Mouse (Mus musculus): Measurements from ENCODE around the gene Vps13d. TPM values are rescaled to one million over a fixed set of nuclear protein-coding genes. Genes with fewer than 3 reads are reported as not detected.

Vps13d gene
- polyA plus RNA-seq, 1 experiment: 15.6 TPM

DNA sequence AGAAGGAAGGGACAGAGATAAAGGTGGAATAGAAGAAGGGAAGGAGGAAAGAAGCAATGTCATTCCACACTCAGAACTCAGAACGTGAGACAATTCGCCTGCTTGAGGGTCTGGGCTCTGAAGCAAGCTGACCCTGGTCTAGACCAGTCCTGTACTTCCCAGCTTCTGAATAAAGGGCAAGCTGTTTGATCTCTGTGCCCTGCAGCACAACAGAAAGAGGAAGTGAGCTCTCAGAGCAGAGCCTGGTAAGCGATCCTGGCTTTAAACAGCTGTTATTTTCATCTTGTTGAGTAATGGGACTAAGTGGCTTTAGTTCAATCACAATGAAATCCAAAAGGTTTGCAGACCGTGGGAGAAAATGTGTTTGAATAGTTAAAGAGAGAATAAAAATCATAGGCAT, 83.2 kb downstream of the Vps13d start:
- TF ChIP-seq CTCF (IDR thresholded peaks at IDR 0.05; ENCODE audit: low read depth, low read length): no peak
- no peak for TF ChIP-seq POLR2A (IDR thresholded peaks at IDR 0.05; ENCODE audit: insufficient read depth, low read length)
- no peak for TF ChIP-seq EP300 (IDR thresholded peaks at IDR 0.05; ENCODE audit: insufficient read depth, low read depth, low read length)
- Histone ChIP-seq H3K36me3 (ENCODE audit: control insufficient read depth, insufficient read depth, low read length, poor library complexity, severe bottlenecking) (peaks cover 8% of the 10 kb centered on the region), H3K27ac (ENCODE audit: insufficient read depth, low read length) (no peak overlapping the region), H3K9me3 (replicated peaks; ENCODE audit: control insufficient read depth, insufficient read depth, low read length, poor library complexity, severe bottlenecking) (no peaks in the 10 kb centered on the region), H3K27me3 (ENCODE audit: control insufficient read depth, insufficient read depth, low read length, poor library complexity, severe bottlenecking) (no peaks in the 10 kb centered on the region; the same call in 1 of the 2 replicates), H3K4me3 (ENCODE audit: low read depth, low read length) (no peak overlapping the region), H3K4me1 (ENCODE audit: control insufficient read depth, insufficient read depth, low read length) (no peaks in the 10 kb centered on the region), H3K9ac (ENCODE audit: low read depth, poor library complexity, severe bottlenecking) (no peak overlapping the region)

DNA sequence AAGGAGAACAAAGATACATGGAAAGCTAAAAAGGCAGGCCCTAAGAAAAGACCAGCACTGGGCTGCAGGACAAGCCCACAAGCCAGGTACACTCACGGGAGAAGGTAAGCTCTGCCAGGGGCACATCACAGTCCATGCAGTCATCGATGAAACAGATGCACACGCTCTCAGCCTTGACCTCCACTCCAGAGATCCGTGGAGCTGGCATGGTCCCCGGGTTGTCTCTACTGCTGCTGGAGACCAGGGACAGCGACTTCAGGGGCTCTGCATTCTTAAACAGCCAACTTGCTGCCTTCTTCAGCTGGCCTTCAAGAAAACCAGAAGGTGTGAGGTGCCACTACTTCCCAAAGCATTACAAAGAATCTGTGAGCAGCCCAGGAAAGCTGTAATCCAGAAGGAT, 84.1 kb downstream of the Vps13d start:
- no peak overlapping the region for H3K27ac ChIP-seq (ENCODE audit: insufficient read depth, low read length)
- no peaks in the 10 kb centered on the region; the same call in 1 of the 2 replicates for H3K27me3 ChIP-seq (ENCODE audit: control insufficient read depth, insufficient read depth, low read length, poor library complexity, severe bottlenecking)
- H3K9me3 ChIP-seq (replicated peaks; ENCODE audit: control insufficient read depth, insufficient read depth, low read length, poor library complexity, severe bottlenecking): no peaks in the 10 kb centered on the region
- H3K36me3 ChIP-seq (ENCODE audit: control insufficient read depth, insufficient read depth, low read length, poor library complexity, severe bottlenecking): peaks cover 11% of the 10 kb centered on the region
- H3K4me3 ChIP-seq (ENCODE audit: low read depth, low read length): no peak overlapping the region
- no peak overlapping the region for H3K9ac ChIP-seq (ENCODE audit: low read depth, poor library complexity, severe bottlenecking)
- no peaks in the 10 kb centered on the region for H3K4me1 ChIP-seq (ENCODE audit: control insufficient read depth, insufficient read depth, low read length)
- TF ChIP-seq CTCF (IDR thresholded peaks at IDR 0.05; ENCODE audit: low read depth, low read length) (no peak), EP300 (IDR thresholded peaks at IDR 0.05; ENCODE audit: insufficient read depth, low read depth, low read length) (no peak), POLR2A (IDR thresholded peaks at IDR 0.05; ENCODE audit: insufficient read depth, low read length) (no peak)

DNA sequence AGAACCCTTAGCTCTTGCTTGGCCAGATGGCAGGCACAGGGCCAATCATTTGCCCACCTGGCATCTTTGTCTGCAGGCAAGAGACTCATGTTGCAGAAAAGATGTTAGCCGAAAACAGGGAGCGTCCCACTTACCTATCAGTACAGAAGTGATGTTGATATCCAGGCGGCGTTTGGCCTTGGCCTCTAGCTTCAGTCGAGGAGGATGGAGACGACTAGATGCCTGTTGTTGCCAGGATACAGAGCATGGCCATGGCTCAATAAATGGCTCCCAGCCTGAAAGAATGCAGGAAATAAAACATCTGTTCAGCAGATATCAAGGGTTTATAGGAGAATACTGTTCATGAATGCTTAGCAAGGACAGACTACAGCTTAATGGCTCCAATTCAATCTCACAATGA, 88.0 kb downstream of the Vps13d start:
- Histone ChIP-seq H3K9me3 (replicated peaks; ENCODE audit: control insufficient read depth, insufficient read depth, low read length, poor library complexity, severe bottlenecking) (no peaks in the 10 kb centered on the region), H3K4me1 (ENCODE audit: control insufficient read depth, insufficient read depth, low read length) (peaks cover 4% of the 10 kb centered on the region), H3K4me3 (ENCODE audit: low read depth, low read length) (no peak overlapping the region), H3K27ac (ENCODE audit: insufficient read depth, low read length) (no peak overlapping the region), H3K36me3 (ENCODE audit: control insufficient read depth, insufficient read depth, low read length, poor library complexity, severe bottlenecking) (peaks cover 14% of the 10 kb centered on the region), H3K27me3 (ENCODE audit: control insufficient read depth, insufficient read depth, low read length, poor library complexity, severe bottlenecking) (no peaks in the 10 kb centered on the region), H3K9ac (ENCODE audit: low read depth, poor library complexity, severe bottlenecking) (no peak overlapping the region)
- TF ChIP-seq POLR2A (IDR thresholded peaks at IDR 0.05; ENCODE audit: insufficient read depth, low read length) (no peak), EP300 (IDR thresholded peaks at IDR 0.05; ENCODE audit: insufficient read depth, low read depth, low read length) (no peak), CTCF (IDR thresholded peaks at IDR 0.05; ENCODE audit: low read depth, low read length) (no peak)

DNA sequence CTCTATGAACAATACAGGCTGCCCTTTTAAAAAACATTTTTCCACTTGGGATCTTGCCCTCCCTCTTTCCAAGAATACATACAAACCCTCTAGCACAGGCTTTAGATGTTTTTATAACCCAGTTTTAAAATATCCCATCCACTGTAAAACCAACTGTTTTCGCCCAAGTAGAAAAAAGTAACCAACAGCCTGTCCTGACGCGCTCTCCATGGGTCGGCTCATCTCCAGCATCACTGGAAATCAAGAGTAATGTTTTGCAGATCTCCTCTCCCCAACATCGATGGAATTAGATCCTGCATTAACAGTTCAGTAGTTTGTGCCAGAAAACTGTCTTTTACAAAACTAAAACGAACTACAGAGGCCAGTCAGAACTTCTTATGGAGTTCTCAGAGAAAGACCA, 89.5 kb downstream of the Vps13d start:
- no peaks in the 10 kb centered on the region for H3K9me3 ChIP-seq (replicated peaks; ENCODE audit: control insufficient read depth, insufficient read depth, low read length, poor library complexity, severe bottlenecking)
- peaks cover 13% of the 10 kb centered on the region for H3K36me3 ChIP-seq (ENCODE audit: control insufficient read depth, insufficient read depth, low read length, poor library complexity, severe bottlenecking)
- H3K9ac ChIP-seq (ENCODE audit: low read depth, poor library complexity, severe bottlenecking): no peak overlapping the region
- peak overlapping the region; percentile 95 for H3K27ac ChIP-seq (ENCODE audit: insufficient read depth, low read length)
- peaks cover 4% of the 10 kb centered on the region for H3K4me1 ChIP-seq (ENCODE audit: control insufficient read depth, insufficient read depth, low read length)
- H3K4me3 ChIP-seq (ENCODE audit: low read depth, low read length): no peak overlapping the region
- TF ChIP-seq EP300 (IDR thresholded peaks at IDR 0.05; ENCODE audit: insufficient read depth, low read depth, low read length): no peak
- no peak for TF ChIP-seq POLR2A (IDR thresholded peaks at IDR 0.05; ENCODE audit: insufficient read depth, low read length)
- no peaks in the 10 kb centered on the region for H3K27me3 ChIP-seq (ENCODE audit: control insufficient read depth, insufficient read depth, low read length, poor library complexity, severe bottlenecking)

DNA sequence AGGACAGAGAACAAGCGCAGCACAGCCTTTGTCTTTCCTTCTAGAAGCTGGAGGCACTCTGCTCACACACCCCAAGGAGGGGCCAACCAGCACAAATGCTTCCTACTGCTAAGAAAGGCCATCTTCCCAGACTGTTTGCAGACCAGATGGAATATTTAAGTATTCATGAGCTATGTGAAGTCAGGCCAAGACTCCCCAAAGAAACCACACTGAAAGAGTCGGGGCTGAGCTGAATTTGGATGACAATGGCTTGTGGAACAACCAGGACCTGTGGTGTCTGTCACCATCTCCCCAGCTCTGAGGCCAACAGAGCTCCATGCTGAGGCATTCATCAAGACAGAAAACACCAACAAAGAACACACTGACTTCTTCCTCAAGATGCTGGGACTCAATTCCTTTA, 89.9 kb downstream of the Vps13d start:
- Histone ChIP-seq H3K4me3 (ENCODE audit: low read depth, low read length) (no peak overlapping the region), H3K27ac (ENCODE audit: insufficient read depth, low read length) (peak overlapping the region; percentile 79), H3K4me1 (ENCODE audit: control insufficient read depth, insufficient read depth, low read length) (peaks cover 4% of the 10 kb centered on the region), H3K36me3 (ENCODE audit: control insufficient read depth, insufficient read depth, low read length, poor library complexity, severe bottlenecking) (peaks cover 10% of the 10 kb centered on the region), H3K9ac (ENCODE audit: low read depth, poor library complexity, severe bottlenecking) (no peak overlapping the region), H3K27me3 (ENCODE audit: control insufficient read depth, insufficient read depth, low read length, poor library complexity, severe bottlenecking) (no peaks in the 10 kb centered on the region), H3K9me3 (replicated peaks; ENCODE audit: control insufficient read depth, insufficient read depth, low read length, poor library complexity, severe bottlenecking) (no peaks in the 10 kb centered on the region)
- peak; percentile 83; the same call in 1 of the 2 replicates for TF ChIP-seq EP300 (IDR thresholded peaks at IDR 0.05; ENCODE audit: insufficient read depth, low read depth, low read length)
- no peak for TF ChIP-seq CTCF (IDR thresholded peaks at IDR 0.05; ENCODE audit: low read depth, low read length)
- TF ChIP-seq POLR2A (IDR thresholded peaks at IDR 0.05; ENCODE audit: insufficient read depth, low read length): no peak

DNA sequence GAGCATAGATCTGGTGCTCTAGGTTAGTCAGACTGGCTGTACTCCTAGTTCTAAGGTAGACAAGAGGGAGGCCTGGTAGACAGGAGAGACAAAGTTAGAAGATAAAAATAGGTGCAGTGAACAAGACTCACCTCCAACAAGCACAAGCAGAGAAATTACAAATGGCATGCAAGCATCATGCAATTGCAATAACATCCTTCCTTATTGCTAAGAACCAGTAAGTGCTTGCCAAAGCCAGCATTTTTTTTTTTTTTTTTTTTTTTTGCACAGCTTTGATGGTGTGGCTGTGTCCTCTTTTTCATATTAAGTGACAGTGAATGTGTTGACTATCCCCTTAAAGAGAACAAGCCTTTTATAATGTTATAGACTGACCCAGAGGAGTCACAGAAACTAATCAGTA, 91.2 kb downstream of the Vps13d start:
- H3K4me1 ChIP-seq (ENCODE audit: control insufficient read depth, insufficient read depth, low read length): peaks cover 4% of the 10 kb centered on the region
- TF ChIP-seq EP300 (IDR thresholded peaks at IDR 0.05; ENCODE audit: insufficient read depth, low read depth, low read length): no peak
- TF ChIP-seq POLR2A (IDR thresholded peaks at IDR 0.05; ENCODE audit: insufficient read depth, low read length): no peak
- no peak for TF ChIP-seq CTCF (IDR thresholded peaks at IDR 0.05; ENCODE audit: low read depth, low read length)
- no peak overlapping the region for H3K9ac ChIP-seq (ENCODE audit: low read depth, poor library complexity, severe bottlenecking)
- H3K27me3 ChIP-seq (ENCODE audit: control insufficient read depth, insufficient read depth, low read length, poor library complexity, severe bottlenecking): no peaks in the 10 kb centered on the region
- peaks cover 10% of the 10 kb centered on the region for H3K36me3 ChIP-seq (ENCODE audit: control insufficient read depth, insufficient read depth, low read length, poor library complexity, severe bottlenecking)
- H3K4me3 ChIP-seq (ENCODE audit: low read depth, low read length): no peak overlapping the region
- H3K9me3 ChIP-seq (replicated peaks; ENCODE audit: control insufficient read depth, insufficient read depth, low read length, poor library complexity, severe bottlenecking): no peaks in the 10 kb centered on the region
- no peak overlapping the region for H3K27ac ChIP-seq (ENCODE audit: insufficient read depth, low read length)
